Mouse (Mus musculus) neutrophil, adult 65 days (primary cell): ENCODE data around the gene Tab3. TPM values are rescaled to one million over a fixed set of nuclear protein-coding genes. Genes with fewer than 3 reads are reported as not detected.

Source experiments
- total RNA-seq: library from RNA; stranded (reverse); gene quantifications from 2 replicates; pipeline ENCODE4 v1.2.4, GENCODE M21; 2023

Tab3 gene
- total RNA-seq = 13.0 and 30.7 TPM in 2 replicates

DNA sequence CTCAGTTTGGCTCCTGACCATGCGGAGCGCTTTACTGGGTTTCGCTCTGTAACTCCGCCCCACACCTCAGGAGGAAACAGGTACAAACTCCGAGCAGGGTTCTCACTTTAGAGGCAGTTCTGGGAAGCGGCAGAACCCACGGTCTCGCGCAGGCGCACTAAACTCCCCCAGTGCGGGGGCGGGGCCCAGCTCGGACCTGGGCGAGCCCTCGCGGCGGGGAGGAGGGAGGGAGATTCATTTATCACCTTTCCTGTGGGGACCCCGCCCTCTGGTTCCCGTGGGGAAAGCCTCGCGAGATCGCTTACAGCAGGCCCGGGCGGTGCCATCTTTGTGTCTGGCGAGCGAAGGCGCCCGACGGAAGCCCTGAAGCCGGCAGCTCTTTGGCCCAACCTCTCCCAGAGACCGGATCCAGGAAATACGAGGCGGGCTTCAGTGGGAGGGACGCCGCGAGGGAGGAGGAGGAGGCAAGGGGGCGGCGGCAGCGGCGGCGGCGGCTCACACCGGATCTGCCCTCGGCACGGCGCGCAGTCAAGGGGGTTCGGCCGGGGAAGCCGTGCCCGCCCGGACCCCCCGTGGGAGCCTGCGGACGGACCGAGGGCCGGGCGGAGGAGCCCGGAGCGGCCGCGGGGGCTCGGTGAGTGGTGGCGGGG, at the start of gene Tab3:
Gene Tab3, plus strand, starts transcription at position 491 of the 650 bp plus-strand sequence.

Other genes starting within 250 kb of the Tab3 start
- gene Gk, start 202.8 kb downstream of the Tab3 start, total RNA-seq = 27.7 and 44.1 TPM in 2 replicates